Mouse (Mus musculus): ENCODE measurements around the gene Prima1.

Prima1 gene

DNA sequence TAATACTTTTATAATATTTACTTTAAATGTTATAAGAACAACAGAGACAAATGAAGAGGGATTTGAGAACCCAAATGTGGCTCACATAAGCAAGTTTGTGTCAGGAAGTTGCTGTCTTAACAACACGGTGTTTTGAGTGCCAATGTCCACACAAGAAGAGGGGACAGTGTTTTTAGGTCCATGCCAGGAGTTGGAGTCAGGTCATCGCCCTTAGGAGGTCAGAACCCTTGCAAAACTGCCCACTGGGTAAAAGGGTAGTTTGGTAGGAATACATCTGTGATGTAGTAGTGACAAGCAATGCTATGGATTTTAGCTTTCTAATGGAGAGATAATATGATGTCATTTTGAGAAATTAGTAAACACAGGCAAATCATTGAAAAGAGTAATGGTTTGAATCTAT is 91.7 kb downstream of the Prima1 start:
- no peak for DNase-seq

Data from kidney, adult 18-20 months (tissue).